Mouse (Mus musculus) adrenal gland, adult 8-10 months (tissue): Measurements from ENCODE around the gene Tada2b. TPM values are rescaled to one million over a fixed set of nuclear protein-coding genes. Genes with fewer than 3 reads are reported as not detected.

ENCODE experiments used
- DNase-seq: peaks from one replicate; pipeline ENCODE4 v3.0.0; 2022
- total RNA-seq, 4 experiments: library from RNA; stranded (reverse); gene quantifications; 2 replicates each; pipeline ENCODE4 v1.2.4; 2022

The Tada2b gene
- total RNA-seq, 4 experiments from 2014 or later = 34.0 to 42.2 (median 35.6) TPM

DNA sequence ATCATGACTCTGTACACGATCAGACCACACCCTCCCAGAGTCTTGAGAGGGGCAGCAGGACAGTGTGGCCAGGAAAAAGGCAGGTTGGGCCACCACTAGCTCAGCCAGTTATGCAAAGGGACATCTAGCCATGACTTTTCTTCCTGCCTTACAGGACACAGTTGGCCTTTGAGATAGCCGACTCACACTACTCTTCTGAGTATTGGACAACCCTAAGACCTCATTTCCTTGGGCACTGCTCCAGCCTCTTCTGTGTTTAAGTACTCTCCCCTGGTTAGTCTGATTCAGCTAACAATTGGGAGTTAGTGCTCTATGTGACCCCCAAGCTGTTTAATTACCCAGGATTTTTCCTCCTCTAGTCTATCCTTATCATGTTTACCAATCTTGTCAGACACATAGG is 4.3 kb downstream of the Tada2b start:
- DNase-seq = no peak

DNA sequence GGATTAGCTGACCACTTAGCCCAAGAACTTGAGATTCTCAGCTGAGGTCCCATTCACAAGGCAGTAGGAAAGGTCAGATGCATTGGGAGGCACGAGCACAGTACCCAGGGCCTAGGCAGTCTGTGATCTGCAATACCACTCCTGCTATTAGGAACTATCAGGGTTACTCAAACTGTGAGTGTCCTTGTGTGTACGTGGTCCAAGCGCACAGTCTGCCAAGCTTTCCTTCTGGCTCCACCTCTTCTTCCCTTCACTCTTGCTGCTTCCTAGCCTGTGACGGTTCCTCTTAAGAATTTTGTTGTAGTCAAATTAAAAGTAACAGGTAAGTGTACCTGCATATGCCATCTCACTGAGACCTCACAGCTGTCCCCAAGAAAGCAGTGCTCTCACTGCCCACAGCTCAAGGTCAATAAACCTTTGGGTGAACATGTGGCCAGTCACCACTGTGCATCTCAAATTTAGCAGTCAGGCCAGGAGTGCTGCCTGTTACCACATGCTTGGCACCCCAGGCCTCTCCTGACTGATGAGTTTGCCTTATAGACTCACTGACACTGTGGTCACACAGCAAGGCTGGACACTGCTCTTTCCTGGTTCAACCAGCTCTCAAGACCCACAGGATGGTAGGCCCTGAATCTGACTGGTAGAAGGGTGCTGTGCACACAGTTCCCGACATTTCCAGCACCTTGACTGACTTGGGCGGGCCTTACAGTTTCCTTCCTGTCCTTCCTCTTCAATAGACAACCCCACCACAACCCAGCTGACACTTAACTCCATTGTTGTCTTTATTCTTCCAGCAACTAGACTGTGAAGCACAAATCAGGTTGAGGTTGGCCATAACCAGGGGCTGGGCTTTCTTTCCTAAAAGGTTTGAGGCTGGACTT is 5.3 kb downstream of the Tada2b start:
- DNase-seq = no peak

DNA sequence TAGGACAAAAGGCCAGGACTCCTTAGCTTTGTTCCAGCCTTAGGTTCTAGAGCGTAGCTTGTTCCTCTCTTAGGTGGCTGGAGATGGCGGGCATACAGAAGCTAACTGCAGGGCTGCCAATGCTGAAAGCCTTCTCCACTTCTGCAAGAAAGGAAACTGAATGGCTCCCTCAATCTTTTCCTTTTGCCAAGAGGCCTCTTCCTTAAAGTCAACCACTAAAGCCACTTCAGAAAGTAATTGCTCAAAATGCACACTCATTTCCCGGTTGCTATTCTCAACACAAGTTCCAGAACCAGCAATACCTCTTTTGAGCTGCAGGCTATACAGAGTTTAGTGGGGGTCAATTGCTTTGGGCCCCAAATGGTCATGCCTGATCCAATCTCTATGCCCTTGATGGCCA is 6.6 kb downstream of the Tada2b start:
- DNase-seq = no peak

DNA sequence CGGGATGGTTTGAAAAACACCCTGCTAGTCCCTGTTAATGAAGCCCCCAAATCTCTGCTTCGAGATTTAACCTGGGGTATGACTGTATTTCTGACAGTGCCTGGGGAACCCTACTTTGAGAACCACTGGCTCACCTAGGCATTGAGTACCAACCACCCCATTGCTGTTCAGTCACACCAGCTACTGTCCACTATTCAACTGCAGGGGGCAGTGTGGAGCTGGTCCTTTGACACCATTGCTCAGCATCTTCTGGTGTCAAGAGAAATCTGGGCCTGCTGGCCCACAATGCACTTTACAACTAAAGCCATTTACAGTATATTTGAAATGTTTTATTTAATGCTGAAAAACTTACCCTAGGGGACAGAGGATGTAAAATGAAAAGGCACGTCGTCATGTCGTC is 9.8 kb downstream of the Tada2b start:
- DNase-seq = no peak

DNA sequence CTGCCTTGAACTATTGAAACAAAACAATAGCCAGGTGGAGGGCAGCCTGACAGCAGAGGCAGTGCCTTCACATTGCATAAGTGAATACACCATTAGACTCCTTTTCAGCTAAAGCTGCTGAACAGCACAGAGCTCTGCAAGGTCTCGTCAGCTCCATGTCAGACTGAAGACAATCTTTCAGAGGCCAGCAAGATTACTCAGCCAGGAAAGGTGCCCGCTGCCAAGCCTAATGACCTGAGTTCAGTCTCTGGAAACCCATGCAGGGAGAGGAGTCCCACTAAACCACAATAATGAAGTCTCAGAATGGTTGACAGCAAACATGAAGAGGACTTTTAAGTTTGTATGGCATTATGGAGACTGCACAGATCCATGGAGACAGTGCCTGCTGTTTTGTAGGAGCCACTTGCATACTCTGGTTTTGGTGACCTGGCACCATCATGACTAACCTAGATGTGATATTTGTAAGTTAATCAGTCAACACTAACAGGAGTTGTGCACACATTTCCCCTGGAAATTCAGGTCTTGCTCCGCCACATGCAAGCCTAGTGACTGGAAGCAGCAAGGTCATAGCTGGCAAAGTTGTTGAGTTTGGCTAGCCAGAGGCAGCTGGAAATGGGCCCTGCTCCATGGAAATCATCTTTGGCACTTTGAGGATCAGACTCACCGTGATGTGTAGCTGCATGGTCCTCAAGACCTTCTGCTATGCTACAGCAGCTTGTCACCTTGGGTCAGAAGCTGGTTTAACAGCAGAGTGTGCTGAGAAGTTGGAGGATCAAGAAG is 11.0 kb downstream of the Tada2b start:
- no peak for DNase-seq

DNA sequence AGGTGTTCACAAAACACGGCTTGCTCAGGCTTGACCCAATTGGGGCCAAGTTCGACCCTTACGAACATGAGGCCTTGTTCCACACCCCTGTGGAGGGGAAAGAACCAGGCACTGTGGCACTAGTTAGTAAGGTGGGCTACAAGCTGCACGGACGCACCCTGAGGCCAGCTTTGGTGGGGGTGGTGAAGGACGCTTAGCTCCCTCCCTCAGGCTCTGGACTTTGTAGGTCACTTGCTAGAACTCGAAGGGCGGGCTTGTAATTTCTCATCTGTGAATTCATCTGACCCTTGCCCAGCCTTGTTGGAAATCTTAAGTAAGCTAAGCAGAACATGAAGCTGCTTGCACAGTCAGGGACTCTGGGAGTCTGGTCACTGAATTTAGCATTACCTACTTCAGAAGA is 12.9 kb downstream of the Tada2b start:
- no peak for DNase-seq

DNA sequence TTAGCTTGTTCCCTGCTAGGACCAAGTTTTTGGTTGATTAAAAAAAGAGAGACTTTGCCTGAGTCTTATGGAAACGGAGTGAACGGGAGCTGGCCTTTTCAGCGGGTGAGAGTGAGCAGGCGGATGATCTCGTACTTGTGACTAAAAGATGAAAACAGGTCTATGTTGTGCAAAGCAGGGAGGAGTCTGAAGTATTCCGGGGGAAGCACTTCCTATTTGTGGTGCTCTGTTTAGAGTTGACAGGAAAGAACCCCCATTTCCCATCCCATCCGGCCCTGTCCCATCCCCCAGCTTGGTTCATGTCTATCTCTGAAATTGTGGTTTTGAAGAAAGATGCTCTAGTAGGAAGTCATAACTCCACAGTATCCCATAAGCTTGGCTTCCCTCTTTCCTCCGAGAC is 18.2 kb downstream of the Tada2b start:
- no peak for DNase-seq

DNA sequence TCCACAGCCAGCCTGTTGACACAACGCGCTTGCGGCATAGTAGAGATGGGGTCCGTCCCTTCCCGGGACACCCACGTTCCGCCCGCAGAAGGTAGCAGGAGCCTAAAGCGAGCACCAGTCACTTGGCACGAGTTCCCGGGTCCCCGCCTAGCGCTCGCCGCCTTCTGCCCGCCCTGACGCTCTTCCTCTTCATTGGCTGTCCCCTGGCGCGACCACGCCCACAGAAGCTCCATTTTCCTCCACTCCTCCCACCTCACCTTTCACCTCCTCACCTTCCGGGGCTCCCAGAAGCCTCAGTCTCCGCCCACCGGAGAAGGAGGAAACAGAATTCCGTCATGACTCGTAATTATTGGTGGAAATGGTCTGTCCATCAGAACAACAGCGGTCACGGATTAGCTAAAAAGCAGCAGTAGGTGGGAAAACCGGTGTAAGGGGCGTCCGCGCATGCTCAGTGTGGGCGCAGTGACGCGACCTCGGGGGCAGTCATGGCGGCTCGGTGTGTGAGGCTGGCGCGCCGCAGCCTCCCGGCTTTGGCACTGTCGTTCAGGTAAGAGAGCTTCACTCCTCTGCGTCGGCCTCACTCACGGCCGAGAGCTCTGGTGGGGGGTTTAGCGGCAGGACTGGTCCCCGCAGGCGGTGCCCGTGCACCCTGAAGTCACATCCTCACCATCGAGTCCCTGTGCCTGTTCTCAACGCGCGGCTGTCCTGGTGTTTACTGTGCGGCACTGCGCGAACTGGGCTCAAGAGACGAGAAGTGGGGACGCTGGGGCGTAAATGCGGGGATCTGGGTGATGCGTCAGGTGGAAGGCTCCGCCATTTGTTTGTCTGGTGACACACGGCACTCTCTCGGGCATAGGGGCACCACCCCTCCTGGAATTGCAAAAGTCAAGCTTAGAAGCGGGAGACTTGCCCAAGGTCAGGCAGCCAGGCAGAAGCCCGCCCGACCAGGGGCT is 19.1 kb downstream of the Tada2b start, which contains the start of gene Grpel1:
TSS of gene Grpel1 (plus strand) at position 290 of the 953 bp plus-strand sequence.
- peak; percentile 100 for DNase-seq

DNA sequence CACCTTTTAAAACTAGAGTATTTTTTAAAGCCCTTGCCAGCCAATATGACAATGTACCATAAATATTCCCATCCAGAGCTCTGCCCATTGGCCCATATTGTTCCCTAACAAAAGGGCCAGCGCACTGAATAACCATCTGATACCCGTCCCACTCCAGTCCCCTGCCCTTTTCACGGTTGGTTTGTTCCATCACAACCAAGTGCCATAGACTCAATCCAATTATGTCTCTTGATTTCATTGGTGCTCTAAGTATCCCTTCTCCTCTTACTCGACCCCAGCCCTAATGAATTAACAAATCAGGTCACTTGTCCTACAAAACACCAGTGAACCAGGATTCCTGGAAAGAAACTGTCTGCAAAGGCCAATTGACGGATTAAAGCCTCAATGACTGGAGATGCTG is 20.7 kb downstream of the Tada2b start:
- DNase-seq = no peak

DNA sequence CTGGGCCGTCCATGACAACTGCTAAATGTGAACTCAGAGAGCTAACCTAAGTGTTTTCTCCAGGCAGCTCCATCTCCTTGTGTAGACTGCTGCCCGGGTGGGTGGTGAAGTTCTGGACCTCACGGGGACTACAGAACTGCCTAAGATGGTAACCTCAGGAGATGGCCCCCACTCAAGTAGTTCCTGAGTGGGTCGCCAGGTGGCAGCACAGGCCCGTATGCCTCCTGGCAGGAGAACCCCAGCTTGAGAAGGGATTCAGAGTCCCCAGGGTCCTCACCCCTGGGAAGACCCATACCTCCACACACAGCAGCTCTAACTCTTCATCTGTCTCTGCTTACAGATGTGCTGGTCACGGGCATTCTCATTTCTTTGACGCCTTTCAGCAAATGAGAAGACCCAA is 21.3 kb downstream of the Tada2b start:
- DNase-seq = peak; percentile 63

DNA sequence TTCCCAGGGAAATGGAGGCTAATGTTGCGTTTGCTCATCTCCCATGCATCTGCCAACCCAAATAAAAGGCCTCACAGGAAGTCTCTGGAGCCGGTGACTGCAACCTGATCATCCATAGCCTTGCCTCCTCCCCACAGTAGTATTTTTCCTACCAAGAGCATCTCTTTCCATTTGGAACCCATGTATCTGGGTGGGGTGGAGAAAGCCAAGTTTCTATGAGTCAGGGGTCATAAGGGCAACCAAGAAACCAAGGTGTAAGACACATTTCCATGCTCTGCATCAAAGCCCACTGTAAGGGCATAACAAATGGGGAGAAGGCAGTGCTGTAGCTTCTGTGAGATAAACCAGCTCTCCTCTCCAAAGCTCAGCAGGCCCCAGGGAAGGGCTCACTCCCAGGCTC is 22.9 kb downstream of the Tada2b start:
- no peak for DNase-seq

DNA sequence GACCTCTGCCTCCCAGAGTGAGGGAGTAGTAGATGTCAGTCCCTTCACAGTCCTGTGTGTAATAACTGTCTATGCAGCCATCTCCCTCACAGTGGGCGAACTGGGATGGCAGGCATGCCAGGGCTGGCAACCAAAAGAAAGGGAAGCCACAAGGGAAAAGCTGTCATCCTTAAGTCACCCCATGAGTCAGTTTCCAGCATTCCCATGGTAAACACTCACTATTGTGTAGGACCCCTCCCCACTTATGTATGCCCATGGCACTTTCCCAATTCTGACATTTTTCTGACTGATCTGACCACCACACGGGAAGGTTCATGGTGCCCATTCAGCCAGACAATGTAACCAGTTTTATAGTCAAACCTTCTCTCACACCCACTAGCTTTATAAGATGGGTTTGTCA is 23.4 kb downstream of the Tada2b start:
- no peak for DNase-seq

DNA sequence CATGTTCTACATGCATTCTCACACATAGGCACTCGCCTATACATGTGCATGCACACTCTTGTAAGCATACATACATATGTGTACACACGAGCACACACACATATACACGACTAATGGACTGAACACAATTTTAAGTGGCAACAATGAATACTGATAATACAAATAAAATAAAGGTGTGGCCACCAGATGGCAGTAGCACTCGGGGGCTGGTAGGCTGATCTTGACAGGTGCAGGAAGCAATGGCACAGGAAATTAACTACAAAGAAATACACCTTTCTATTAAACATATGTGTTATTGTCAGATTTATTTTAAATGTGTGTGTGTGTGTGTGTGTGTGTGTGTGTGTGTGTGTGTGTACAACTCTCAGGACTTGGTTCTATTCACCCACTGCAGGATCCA is 25.2 kb downstream of the Tada2b start:
- no peak for DNase-seq

DNA sequence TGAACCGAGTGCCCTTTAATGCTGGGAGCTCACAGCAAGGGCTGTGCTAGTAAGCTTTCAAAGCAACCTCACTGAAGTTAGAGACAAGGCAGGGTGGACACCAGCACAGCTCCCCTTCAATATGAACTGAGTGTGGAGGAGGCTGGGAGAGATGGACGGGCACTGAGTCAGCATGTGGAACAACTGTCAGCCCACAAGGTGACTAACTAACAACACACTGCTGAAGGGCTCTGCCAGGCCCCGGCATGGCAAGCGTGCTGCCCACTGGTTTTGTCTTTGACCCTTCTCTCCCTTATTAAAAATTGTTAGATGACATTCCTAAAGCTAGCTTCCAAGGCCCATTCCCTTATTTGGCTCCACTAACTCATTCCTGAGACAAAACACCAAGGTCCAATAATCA is 26.4 kb downstream of the Tada2b start:
- DNase-seq = no peak

DNA sequence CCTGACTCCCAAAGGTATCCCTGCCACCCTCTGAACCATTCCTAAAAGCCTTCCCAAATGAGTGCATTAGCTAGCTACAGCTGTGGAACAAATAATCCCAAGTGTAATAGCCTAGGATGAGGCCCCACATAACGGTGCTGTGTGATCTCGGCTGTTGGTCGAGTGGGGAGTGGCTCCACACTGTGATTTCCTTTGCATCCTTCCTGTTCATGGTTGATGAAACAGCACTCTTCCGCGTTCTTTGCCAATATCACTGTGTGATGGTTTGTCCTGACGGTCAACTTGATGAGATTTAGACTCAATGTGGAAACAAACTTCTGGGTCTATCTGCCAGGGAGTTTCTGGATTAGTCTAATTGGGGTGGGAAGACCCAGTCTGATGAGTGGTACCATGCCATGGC is 31.3 kb downstream of the Tada2b start:
- no peak for DNase-seq

DNA sequence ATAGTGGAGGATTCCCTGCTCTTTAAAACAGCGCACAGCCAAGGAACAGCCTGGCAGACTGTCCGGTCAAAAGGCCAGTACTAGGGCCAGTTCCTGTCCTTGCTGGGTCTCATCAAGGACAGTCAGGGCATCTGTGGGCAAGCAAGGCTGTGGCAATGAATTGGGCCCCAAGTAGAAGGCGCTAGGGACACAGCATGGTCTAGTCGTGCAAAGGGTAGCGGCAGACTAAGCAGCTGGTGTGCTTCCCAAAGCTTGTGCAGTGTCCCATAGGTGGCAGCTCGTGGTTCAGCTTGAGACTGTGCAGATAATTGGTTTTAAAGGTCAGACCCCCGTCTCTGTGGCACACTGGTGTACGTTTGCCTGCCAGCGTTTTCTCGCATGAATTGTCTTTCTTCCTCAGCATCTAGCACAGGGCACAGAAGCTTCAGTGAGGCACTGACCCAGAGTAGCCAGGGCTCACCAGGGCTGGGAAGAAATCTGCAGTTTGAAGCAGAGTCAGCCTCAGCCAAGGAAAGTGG is 32.2 kb downstream of the Tada2b start:
- DNase-seq = no peak

DNA sequence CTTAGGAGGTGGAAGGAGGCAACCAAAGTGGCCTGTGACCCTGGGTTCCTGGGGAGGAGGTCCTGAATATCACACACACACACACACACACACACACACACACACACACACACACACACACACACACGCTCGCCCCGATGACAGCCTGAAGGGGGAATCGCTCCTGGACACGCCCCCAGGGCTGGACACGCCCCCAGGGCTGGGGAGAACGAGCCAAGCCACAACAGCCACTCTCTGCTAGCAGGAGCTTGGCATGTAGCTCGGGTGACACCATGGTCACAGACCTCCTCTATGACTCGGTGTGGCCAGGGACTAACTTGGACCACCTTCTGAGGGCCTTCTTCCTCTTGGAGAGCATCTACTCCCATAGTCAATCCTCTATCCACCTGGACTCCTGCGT is 33.0 kb downstream of the Tada2b start:
- DNase-seq = no peak

DNA sequence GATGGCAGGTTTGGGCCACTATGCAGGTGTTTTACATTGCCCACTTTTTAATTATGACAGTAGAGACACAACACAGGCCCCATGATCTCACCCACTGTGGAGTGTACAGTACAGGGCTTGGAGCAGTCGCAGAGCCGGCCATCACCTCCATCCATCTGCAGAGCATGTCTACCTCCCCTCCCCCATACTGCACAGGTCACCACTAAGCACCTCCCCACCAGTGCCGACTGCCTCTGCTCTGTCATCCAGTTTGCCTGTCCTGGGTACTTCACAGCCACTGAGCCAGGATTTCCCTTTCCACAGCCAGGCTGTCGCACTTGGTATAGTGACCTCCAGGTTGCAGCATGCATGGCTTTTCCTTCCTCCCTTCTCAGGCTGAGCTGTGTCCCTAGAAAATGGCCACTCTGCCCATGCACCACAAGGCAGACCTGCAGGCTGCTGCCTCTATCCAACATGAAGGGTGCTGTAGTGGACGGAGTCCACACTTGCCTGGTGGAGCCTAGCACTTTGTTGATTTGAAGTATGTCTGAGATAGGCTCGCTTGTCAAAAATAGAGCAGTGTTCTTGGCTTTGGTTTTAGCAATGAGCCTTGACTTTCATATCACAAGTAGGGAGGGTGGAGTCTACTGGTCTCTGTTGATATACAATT is 34.3 kb downstream of the Tada2b start:
- no peak for DNase-seq

DNA sequence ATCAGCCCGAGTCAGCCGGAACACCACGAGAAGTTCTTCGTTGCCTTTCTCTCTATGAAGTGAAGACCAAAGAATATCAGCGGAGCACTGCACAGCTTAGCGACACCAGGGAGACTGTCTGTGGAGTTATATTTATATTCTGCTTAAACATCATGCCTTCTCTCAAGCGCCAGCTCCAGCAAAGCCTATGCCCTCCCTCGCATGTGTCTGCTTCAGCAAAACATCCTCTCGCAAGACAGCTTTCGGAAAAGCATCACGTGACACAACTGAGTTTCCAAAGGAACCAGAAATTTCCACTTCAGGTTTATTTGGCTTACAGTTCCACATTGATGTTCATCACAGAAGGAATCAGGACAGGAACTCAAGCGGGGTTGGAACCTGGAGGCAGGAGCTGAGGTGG is 36.2 kb downstream of the Tada2b start:
- DNase-seq = no peak

DNA sequence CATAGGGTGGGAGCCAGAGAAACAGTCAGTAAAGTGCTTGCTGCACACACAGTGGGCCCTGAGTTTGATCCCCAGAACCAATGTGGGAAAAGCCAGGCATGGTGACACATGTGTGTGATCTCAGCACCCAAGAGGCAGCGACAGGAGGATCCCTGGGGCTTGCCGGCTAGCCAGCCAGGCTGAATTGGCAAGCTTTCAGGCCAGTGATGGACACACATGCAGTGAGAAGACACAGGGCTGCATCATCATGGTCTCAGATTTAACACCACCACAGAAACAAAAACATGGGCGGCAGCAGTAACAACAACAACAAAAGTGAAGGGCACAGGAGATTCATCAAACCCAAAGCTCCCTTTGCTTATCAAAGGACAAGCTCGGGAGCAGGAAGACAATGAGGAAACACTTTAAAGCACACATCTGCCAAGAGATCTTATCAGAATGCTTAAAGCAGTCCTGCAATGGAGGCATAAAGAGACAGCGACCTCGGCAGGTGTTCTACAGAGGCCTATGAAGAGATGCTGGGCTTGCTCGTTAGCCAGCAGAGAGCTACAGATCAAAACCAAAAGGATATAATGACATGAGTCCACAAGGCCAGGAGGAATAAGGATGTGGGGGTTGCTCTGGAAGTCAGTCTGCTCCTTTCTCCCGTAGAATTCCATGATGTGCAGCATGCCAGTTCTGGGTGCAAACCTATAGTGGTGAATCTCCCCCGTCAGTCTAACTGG is 37.8 kb downstream of the Tada2b start:
- no peak for DNase-seq

DNA sequence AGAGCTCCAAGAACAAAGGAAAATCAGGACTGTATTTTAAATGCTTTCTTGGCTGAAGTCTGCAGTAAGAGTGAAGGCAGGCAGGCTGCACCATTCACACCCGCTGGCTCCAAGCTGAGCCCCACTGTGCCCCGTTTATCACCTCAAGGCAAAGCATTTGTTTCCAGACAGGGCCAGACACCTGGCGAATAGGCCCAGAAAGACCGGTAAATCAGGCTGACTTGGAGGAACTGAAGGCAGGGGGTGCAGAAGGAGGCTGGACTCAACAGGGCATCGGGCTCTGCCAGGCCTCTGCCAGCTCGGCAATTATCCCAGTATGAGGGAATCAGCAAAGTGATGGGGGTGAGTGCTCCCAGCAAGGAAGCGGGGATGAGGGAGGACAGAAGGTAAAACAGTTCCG is 39.1 kb downstream of the Tada2b start:
- no peak for DNase-seq
